Mouse (Mus musculus): Measurements from ENCODE around the gene Sorbs2. TPM values are rescaled to one million over a fixed set of nuclear protein-coding genes. Genes with fewer than 3 reads are reported as not detected.

Gene Sorbs2
- polyA plus RNA-seq, 1 experiment from 2014 or later = 9.5 TPM

DNA sequence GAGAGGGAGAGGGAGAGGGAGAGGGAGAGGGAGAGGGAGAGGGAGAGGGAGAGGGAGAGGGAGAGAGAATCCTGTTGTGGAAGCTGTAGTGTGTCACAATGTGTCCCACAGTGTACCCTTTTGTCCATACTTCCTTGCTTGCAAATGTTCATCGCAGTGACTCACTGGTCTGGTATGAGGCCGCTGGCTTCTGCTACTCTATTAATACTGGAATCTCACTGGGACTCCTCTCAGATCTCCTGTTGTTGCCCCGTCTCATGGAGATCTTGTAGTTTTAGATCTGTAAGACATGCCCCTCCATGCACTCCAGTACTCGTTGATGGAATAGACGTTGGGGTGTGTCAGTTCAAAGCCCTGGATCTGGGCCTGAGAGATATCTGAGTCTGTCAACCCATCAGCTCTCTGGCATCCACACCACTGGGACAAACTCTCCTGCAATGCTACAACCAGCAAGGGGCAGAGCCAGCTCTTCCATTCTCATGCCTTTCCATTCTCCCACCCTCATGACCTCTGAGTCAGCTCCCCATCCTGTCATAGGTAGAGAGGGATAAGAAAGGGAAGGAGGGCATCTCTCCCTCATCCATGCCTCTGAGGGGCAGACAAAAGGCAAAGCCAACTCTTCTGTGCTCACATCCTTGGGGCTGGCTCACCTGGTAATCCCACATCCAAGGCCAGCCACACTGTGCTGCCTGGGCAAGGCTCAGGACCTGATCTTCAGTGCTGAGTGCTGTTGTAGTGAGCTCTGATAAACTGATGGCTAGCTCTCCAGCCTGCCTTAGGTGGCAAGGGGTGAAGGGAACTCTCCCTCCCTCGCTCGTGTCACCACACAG, 72.3 kb downstream of the Sorbs2 start:
- no peak overlapping the region for H3K4me2 ChIP-seq
- no peaks in the 10 kb centered on the region for H3K4me1 ChIP-seq (replicated peaks)
- no peak overlapping the region for H3K27ac ChIP-seq (replicated peaks)
- no peak for ATAC-seq (ENCODE audit: insufficient read depth)
- H3K9ac ChIP-seq = no peak overlapping the region
- H3K4me3 ChIP-seq (replicated peaks) = no peak overlapping the region
- 55% methylated on average over 7 of the region's 7 CpGs for WGBS (ENCODE audit: insufficient replicate concordance)
- no peaks in the 10 kb centered on the region for H3K9me3 ChIP-seq (replicated peaks)
- no peaks in the 10 kb centered on the region for H3K27me3 ChIP-seq
- H3K36me3 ChIP-seq (replicated peaks) = no peaks in the 10 kb centered on the region

DNA sequence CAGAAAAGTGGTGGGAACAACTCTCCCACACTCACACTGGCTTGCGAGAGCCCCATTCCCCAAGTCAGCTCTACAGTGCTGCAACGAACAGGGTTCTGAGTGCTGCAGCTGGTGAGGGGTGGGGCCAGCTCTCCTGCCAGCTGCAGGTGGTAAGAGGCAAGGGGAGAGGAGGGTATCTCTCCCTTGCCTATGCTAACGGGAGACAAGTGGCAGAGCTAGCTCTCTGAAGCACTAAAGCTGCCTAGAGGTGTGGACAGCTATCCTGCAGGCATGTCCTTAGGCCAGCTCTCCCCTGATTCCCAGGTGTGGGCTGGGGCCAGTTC, 72.9 kb downstream of the Sorbs2 start:
- ATAC-seq (ENCODE audit: insufficient read depth) = no peak
- Histone ChIP-seq H3K27ac (replicated peaks) (no peak overlapping the region), H3K4me1 (replicated peaks) (no peaks in the 10 kb centered on the region)

DNA sequence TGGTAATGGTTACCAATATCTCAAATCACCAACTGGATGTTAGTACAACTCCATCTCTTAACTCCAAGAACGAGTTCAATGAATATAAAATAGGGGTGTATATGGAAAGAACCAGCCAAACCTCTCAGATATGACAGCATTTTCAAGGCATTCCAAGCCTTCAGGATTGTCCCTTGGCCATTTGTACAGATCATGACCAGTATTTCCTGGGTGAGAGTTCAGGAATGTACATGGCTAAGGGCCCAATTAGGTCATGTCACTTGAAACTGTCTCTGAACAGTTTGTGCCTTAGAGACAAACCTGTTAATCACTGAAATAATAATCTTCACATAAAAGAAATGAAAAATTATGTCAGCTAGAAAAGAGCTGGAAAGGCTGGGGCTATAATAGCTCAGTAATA, 76.3 kb downstream of the Sorbs2 start:
- ATAC-seq (ENCODE audit: insufficient read depth) = no peak
- H3K9me3 ChIP-seq (replicated peaks) = no peaks in the 10 kb centered on the region
- H3K4me2 ChIP-seq = no peak overlapping the region
- no peaks in the 10 kb centered on the region for H3K36me3 ChIP-seq (replicated peaks)
- H3K4me3 ChIP-seq (replicated peaks) = no peak overlapping the region
- H3K9ac ChIP-seq = no peak overlapping the region
- H3K27me3 ChIP-seq = no peaks in the 10 kb centered on the region
- H3K27ac ChIP-seq (replicated peaks) = no peak overlapping the region
- 32% methylated on average over 1 of the region's 1 CpGs for WGBS (ENCODE audit: insufficient replicate concordance)
- no peaks in the 10 kb centered on the region for H3K4me1 ChIP-seq (replicated peaks)

More for the DNA sequence above, 72.9 kb downstream of the Sorbs2 start:
- no peaks in the 10 kb centered on the region for H3K9me3 ChIP-seq (replicated peaks)
- no peaks in the 10 kb centered on the region for H3K36me3 ChIP-seq (replicated peaks)
- H3K27me3 ChIP-seq = no peaks in the 10 kb centered on the region
- H3K9ac ChIP-seq = no peak overlapping the region
- WGBS (ENCODE audit: insufficient replicate concordance) = 47% methylated on average over 3 of the region's 3 CpGs
- no peak overlapping the region for H3K4me3 ChIP-seq (replicated peaks)
- H3K4me2 ChIP-seq = no peak overlapping the region

DNA sequence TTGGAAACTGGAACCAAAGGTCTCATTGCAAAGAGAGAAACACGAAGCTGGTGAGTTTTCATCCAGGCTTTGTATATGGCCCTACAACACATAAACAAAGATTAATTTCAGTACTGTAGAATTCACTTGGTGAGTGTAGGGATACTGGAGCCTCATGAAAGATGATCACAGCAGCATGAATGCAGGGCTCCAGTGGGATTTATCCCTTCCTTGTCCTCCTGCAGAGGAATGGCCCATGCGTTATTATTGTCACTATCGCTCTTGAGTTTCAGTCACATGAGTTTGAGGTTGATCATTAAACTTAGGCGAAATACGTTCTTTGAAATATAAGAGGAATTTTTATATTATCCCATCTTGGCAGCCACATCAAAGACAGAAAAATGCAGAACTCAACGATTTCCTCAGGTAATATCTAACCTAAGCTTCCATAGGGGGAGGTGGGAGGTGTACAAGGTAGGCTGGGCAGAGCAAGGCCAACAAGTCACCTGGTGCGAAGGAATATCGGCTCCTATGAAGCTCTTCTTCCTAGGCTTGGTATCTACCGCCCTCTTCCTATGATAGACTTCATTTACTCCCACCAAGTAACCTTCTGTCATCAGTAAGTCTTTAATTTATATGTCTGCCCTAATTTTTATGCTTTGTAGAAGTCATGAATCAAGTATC, 76.9 kb downstream of the Sorbs2 start:
- no peak for ATAC-seq (ENCODE audit: insufficient read depth)
- H3K9me3 ChIP-seq (replicated peaks) = no peaks in the 10 kb centered on the region
- no peak overlapping the region for H3K27ac ChIP-seq (replicated peaks)
- H3K4me1 ChIP-seq (replicated peaks) = no peaks in the 10 kb centered on the region
- no peak overlapping the region for H3K4me3 ChIP-seq (replicated peaks)
- H3K9ac ChIP-seq = no peak overlapping the region
- no peak overlapping the region for H3K4me2 ChIP-seq
- H3K36me3 ChIP-seq (replicated peaks) = no peaks in the 10 kb centered on the region
- H3K27me3 ChIP-seq = no peaks in the 10 kb centered on the region
- 70% methylated on average over 9 of the region's 9 CpGs for WGBS (ENCODE audit: insufficient replicate concordance)

DNA sequence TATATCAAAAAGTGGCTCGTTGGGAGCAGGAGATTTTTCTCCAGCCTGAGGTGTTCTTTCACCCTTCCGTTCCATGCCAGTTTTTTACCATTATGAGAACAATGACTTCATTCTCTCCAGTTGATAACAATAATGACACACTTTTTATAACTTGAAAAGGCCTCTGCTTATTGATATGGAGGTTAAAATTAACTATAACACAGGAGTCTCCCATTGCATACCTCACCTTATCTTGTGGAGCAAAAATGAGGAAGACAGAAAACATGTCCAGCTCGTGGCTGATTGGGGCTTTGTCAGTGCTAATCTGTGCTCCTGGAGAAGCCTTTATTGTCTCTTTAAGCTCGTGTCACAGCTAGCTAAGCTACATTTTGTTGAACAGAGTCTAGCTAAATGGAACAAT, 77.6 kb downstream of the Sorbs2 start:
- ATAC-seq (ENCODE audit: insufficient read depth) = no peak
- no peaks in the 10 kb centered on the region for H3K4me1 ChIP-seq (replicated peaks)

DNA sequence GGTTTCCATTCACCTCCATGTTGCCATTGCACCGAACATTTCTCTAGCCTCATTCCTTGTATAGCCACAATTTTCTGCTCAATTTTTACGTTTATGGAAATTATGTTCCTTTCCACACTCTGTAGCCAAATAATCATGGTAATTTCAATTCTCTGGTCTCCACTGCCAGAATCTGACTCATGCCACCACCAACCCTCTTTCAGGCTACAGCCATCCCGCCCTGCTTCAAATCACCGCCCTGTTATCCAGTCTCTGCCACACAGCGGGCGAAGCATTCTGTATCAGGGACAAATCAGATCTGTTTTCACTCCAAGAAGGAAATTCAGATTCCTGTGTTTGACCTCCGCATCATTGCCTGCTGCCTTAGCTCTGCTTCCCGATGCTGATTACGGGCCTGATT, 79.4 kb downstream of the Sorbs2 start:
- Histone ChIP-seq H3K4me2 (no peak overlapping the region), H3K4me1 (replicated peaks) (no peaks in the 10 kb centered on the region), H3K27ac (replicated peaks) (no peak overlapping the region), H3K36me3 (replicated peaks) (no peaks in the 10 kb centered on the region), H3K4me3 (replicated peaks) (no peak overlapping the region), H3K27me3 (no peaks in the 10 kb centered on the region), H3K9me3 (replicated peaks) (no peaks in the 10 kb centered on the region), H3K9ac (no peak overlapping the region)
- WGBS (ENCODE audit: insufficient replicate concordance) = 78% methylated on average over 9 of the region's 9 CpGs
- no peak for ATAC-seq (ENCODE audit: insufficient read depth)

More for the DNA sequence above, 77.6 kb downstream of the Sorbs2 start:
- H3K9ac ChIP-seq = no peak overlapping the region
- no peaks in the 10 kb centered on the region for H3K27me3 ChIP-seq
- H3K27ac ChIP-seq (replicated peaks) = no peak overlapping the region
- no peaks in the 10 kb centered on the region for H3K9me3 ChIP-seq (replicated peaks)
- H3K36me3 ChIP-seq (replicated peaks) = no peaks in the 10 kb centered on the region
- 46% methylated on average over 4 of the region's 4 CpGs for WGBS (ENCODE audit: insufficient replicate concordance)
- H3K4me3 ChIP-seq (replicated peaks) = no peak overlapping the region
- no peak overlapping the region for H3K4me2 ChIP-seq

GRCm38 (mm10) chr8:45591888-45592287, 84.3 kb downstream of the Sorbs2 start:
- no peak overlapping the region for H3K9ac ChIP-seq
- H3K27me3 ChIP-seq = no peaks in the 10 kb centered on the region
- no peaks in the 10 kb centered on the region for H3K36me3 ChIP-seq (replicated peaks)
- 70% methylated on average over 4 of the region's 4 CpGs for WGBS (ENCODE audit: insufficient replicate concordance)
- no peaks in the 10 kb centered on the region for H3K9me3 ChIP-seq (replicated peaks)
- H3K4me1 ChIP-seq (replicated peaks) = no peaks in the 10 kb centered on the region
- H3K4me2 ChIP-seq = no peak overlapping the region
- no peak for ATAC-seq (ENCODE audit: insufficient read depth)
- no peak overlapping the region for H3K4me3 ChIP-seq (replicated peaks)
- H3K27ac ChIP-seq (replicated peaks) = no peak overlapping the region

- no peak overlapping the region for H3K4me2 ChIP-seq
- no peaks in the 10 kb centered on the region for H3K36me3 ChIP-seq (replicated peaks)
- H3K4me1 ChIP-seq (replicated peaks) = no peaks in the 10 kb centered on the region
- no peaks in the 10 kb centered on the region for H3K27me3 ChIP-seq
- H3K4me3 ChIP-seq (replicated peaks) = no peak overlapping the region
- no peak overlapping the region for H3K27ac ChIP-seq (replicated peaks)
- H3K9ac ChIP-seq = no peak overlapping the region
- WGBS (ENCODE audit: insufficient replicate concordance) = 57% methylated on average over 5 of the region's 5 CpGs
- no peaks in the 10 kb centered on the region for H3K9me3 ChIP-seq (replicated peaks)
- no peak for ATAC-seq (ENCODE audit: insufficient read depth)
These were observed 86.1 kb downstream of the Sorbs2 start for GRCm38 (mm10) chr8:45593711-45594110.

DNA sequence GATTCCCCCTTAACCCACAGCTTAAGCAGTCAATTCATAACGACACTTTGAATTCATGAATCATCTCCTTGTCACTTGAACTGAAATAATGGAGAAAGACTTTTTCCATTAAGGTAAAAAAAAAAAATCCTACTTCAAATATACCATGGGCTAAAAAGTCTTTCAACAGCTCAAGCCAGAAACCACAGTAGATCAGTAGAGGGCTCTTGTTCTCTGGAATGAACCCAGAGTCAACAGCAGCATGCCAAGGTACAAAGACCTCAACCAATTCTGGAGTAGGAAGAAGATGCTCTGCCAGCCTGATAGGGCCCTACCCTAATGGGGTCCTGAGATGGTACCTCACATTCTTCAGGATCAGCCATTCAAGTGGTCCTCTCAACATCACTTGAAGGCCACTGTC, 88.4 kb downstream of the Sorbs2 start:
- WGBS (ENCODE audit: insufficient replicate concordance) = 54% methylated on average over 1 of the region's 1 CpGs

GRCm38 (mm10) chr8:45596591-45596990, 89.0 kb downstream of the Sorbs2 start:
- no peak for ATAC-seq (ENCODE audit: insufficient read depth)
- no peak overlapping the region for H3K27ac ChIP-seq (replicated peaks)
- WGBS (ENCODE audit: insufficient replicate concordance) = 35% methylated on average over 2 of the region's 2 CpGs

More for the DNA sequence above, 88.4 kb downstream of the Sorbs2 start:
- Histone ChIP-seq H3K9ac (no peak overlapping the region), H3K27ac (replicated peaks) (no peak overlapping the region), H3K4me2 (no peak overlapping the region), H3K27me3 (no peaks in the 10 kb centered on the region), H3K4me3 (replicated peaks) (no peak overlapping the region), H3K36me3 (replicated peaks) (no peaks in the 10 kb centered on the region), H3K9me3 (replicated peaks) (no peaks in the 10 kb centered on the region), H3K4me1 (replicated peaks) (no peaks in the 10 kb centered on the region)
- no peak for ATAC-seq (ENCODE audit: insufficient read depth)

DNA sequence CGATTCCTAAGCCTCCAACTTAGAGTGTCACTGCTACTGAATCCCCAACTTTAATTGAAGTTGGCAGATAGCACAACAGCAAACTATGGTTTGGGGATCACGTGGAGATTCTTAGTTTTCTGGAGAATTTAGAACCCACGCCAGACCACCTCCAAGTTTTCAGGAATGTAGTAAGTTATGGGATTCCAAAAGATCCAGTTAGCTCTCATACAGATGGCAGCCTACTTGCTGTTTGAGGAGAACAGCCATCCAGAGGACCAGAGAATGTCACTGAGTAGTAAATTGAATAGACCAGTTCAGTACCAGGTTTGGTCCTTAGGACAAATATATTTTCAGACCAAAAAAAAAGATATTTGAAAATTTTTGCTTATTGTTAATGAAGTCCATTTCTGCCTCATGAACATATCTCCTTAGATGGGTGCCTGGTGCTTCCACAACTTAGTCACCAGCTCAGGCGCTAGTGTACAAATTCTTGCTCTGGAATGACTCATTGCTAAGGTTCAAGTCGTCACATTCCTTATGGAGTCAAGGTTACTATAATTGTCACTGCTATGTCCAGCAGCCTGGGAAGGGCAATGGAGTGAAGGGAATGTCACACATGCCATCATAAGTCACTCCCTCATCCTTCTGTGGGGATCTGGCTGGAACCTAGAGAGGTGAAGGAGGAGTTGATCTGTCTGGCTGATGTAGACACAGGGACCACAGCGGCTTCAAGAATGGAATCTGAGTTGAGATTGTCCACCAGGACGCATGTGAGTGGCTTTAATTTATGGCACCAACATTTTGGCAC, 90.2 kb downstream of the Sorbs2 start:
- H3K27me3 ChIP-seq = no peaks in the 10 kb centered on the region
- H3K9me3 ChIP-seq (replicated peaks) = no peaks in the 10 kb centered on the region
- WGBS (ENCODE audit: insufficient replicate concordance) = 53% methylated on average over 7 of the region's 7 CpGs
- H3K4me1 ChIP-seq (replicated peaks) = no peaks in the 10 kb centered on the region
- no peaks in the 10 kb centered on the region for H3K36me3 ChIP-seq (replicated peaks)
- no peak overlapping the region for H3K27ac ChIP-seq (replicated peaks)
- no peak for ATAC-seq (ENCODE audit: insufficient read depth)
- H3K4me2 ChIP-seq = no peak overlapping the region
- H3K4me3 ChIP-seq (replicated peaks) = no peak overlapping the region
- H3K9ac ChIP-seq = no peak overlapping the region

More at GRCm38 (mm10) chr8:45596591-45596990, 89.0 kb downstream of the Sorbs2 start:
- no peak overlapping the region for H3K4me3 ChIP-seq (replicated peaks)
- H3K9ac ChIP-seq = no peak overlapping the region
- no peaks in the 10 kb centered on the region for H3K36me3 ChIP-seq (replicated peaks)
- H3K4me1 ChIP-seq (replicated peaks) = no peaks in the 10 kb centered on the region
- no peak overlapping the region for H3K4me2 ChIP-seq
- no peaks in the 10 kb centered on the region for H3K9me3 ChIP-seq (replicated peaks)
- H3K27me3 ChIP-seq = no peaks in the 10 kb centered on the region

Data from liver, embryonic 15.5 days (tissue).